Mouse (Mus musculus) cortical plate, adult 2 months (tissue): Measurements from ENCODE around the gene Gm17783.

ENCODE experiments used
- CTCF ChIP-seq: fragments of 200-500 bp; IDR thresholded peaks from 2 replicates; pipeline ENCODE4 v1.5.1; 2011; ENCODE audit warnings: mild to moderate bottlenecking, control low read depth, low read length; ENCODE audit not compliant: insufficient read depth; ENCODE audit errors: extremely low read depth
- POLR2A ChIP-seq: fragments of 200-500 bp; IDR thresholded peaks from 2 replicates; pipeline ENCODE4 v1.6.1; 2011; ENCODE audit warnings: mild to moderate bottlenecking, low read length, control low read depth; ENCODE audit not compliant: insufficient read depth; ENCODE audit errors: extremely low read depth

- no peak for TF ChIP-seq CTCF
- no peak for TF ChIP-seq POLR2A
Observed at GRCm38 (mm10) chr16:45547982-45548381, 16.1 kb upstream of the Gm17783 start.
